Mouse (Mus musculus) limb, embryonic 15.5 days (tissue): ENCODE measurements around the gene Gpr132. TPM values are rescaled to one million over a fixed set of nuclear protein-coding genes. Genes with fewer than 3 reads are reported as not detected.
A peak's percentile ranks its signal among the peaks of the same experiment; 100 is the strongest.

Source experiments
- ATAC-seq: fragments of 200-750 bp; cut with Nextera tagmentation; 2 replicates; pipeline ENCODE4 v1.8.0; 2017; ENCODE audit warnings: low read depth, moderate TSS enrichment; ENCODE audit not compliant: insufficient number of reproducible peaks, low FRiP score, low TSS enrichment
- H3K27ac ChIP-seq: fragments of 300-500 bp; sonication (generic); 2 replicates; pipeline ENCODE4 v1.5.1; 2015; ENCODE audit warnings: moderate library complexity, mild to moderate bottlenecking, inconsistent platforms
- H3K27me3 ChIP-seq: fragments of 300-500 bp; sonication (generic); 2 replicates; pipeline ENCODE4 v1.6.1; 2015; ENCODE audit warnings: inconsistent platforms
- H3K36me3 ChIP-seq: fragments of 300-500 bp; sonication (generic); 2 replicates; pipeline ENCODE4 v1.6.1; 2015; ENCODE audit warnings: inconsistent platforms
- H3K4me1 ChIP-seq: fragments of 300-500 bp; sonication (generic); 2 replicates; pipeline ENCODE4 v1.6.1; 2015; ENCODE audit warnings: inconsistent platforms
- H3K4me2 ChIP-seq: fragments of 300-500 bp; sonication (generic); 2 replicates; pipeline ENCODE4 v1.6.1; 2015; ENCODE audit warnings: mild to moderate bottlenecking, inconsistent platforms
- H3K4me3 ChIP-seq: fragments of 300-500 bp; sonication (generic); 2 replicates; pipeline ENCODE4 v1.5.1; 2015; ENCODE audit warnings: mild to moderate bottlenecking, inconsistent platforms
- H3K9ac ChIP-seq: fragments of 300-500 bp; sonication (generic); 2 replicates; pipeline ENCODE4 v1.6.1; 2015; ENCODE audit warnings: inconsistent platforms
- H3K9me3 ChIP-seq: fragments of 300-500 bp; sonication (generic); 2 replicates; pipeline ENCODE4 v1.6.1; 2016; ENCODE audit warnings: inconsistent platforms
- WGBS: fragments of 180-500 bp; shearing (Covaris S2); methylation state at CpG from one replicate; pipeline ENCODE4 v1.1.7; 2015; 5-methylcytosine and 5-hydroxymethylcytosine counted together
- polyA plus RNA-seq: library from polyadenylated mRNA; unstranded; fragments of >200 nt; fragmentation: Nextera tagmentation; extraction: Ambion mirVana; gene quantifications from 2 replicates; pipeline ENCODE4 v1.2.1, GENCODE M21; 2015

The Gpr132 gene
- polyA plus RNA-seq, 1 experiment from 2014 or later: 0.41 TPM

GRCm38 (mm10) chr12:112813370-112813769 is 54.7 kb downstream of the Gpr132 start:
- no peak for ATAC-seq
- WGBS: 84% methylated on average over 7 of the region's 7 CpGs
- H3K4me2 ChIP-seq: no peak overlapping the region
- H3K27ac ChIP-seq: no peak overlapping the region
- H3K4me1 ChIP-seq: peaks cover 21% of the 10 kb centered on the region
- H3K27me3 ChIP-seq: no peaks in the 10 kb centered on the region; the same call in 1 of the 2 replicates
- H3K9ac ChIP-seq: no peak overlapping the region
- no peaks in the 10 kb centered on the region for H3K9me3 ChIP-seq
- no peak overlapping the region for H3K4me3 ChIP-seq
- H3K36me3 ChIP-seq: peaks cover 49% of the 10 kb centered on the region

GRCm38 (mm10) chr12:112810092-112810885 is 57.7 kb downstream of the Gpr132 start:
- Histone ChIP-seq H3K36me3 (peaks cover 21% of the 10 kb centered on the region), H3K4me3 (peak overlapping the region; percentile 73; the same call in 1 of the 2 replicates), H3K4me1 (peaks cover 25% of the 10 kb centered on the region), H3K9me3 (no peaks in the 10 kb centered on the region), H3K27ac (no peak overlapping the region), H3K4me2 (peak overlapping the region; percentile 98; the same call in 1 of the 2 replicates), H3K9ac (no peak overlapping the region), H3K27me3 (no peaks in the 10 kb centered on the region; the same call in 1 of the 2 replicates)
- 60% methylated on average over 19 of the region's 19 CpGs for WGBS
- no peak for ATAC-seq

- no peak for ATAC-seq
- peaks cover 25% of the 10 kb centered on the region for H3K4me1 ChIP-seq
- WGBS: 28% methylated on average over 8 of the region's 8 CpGs
- H3K36me3 ChIP-seq: peaks cover 17% of the 10 kb centered on the region; the same call in 1 of the 2 replicates
- no peaks in the 10 kb centered on the region for H3K9me3 ChIP-seq
- H3K9ac ChIP-seq: peak overlapping the region; percentile 47
- H3K27ac ChIP-seq: no peak overlapping the region
- no peaks in the 10 kb centered on the region; the same call in 1 of the 2 replicates for H3K27me3 ChIP-seq
- H3K4me3 ChIP-seq: peak overlapping the region; percentile 73
- H3K4me2 ChIP-seq: peak overlapping the region; percentile 98
Observed at GRCm38 (mm10) chr12:112809641-112810040, 58.4 kb downstream of the Gpr132 start.

- peaks cover 11% of the 10 kb centered on the region; the same call in 1 of the 2 replicates for H3K36me3 ChIP-seq
- under 1% methylated on average over 58 of the region's 64 CpGs for WGBS
- no peaks in the 10 kb centered on the region for H3K9me3 ChIP-seq
- peak within 1 kb of the TSS; percentile 98 for H3K4me2 ChIP-seq
- H3K27ac ChIP-seq: peak within 1 kb of the TSS; percentile 55
- peak within 1 kb of the TSS; percentile 47 for H3K9ac ChIP-seq
- ATAC-seq: peak; percentile 81
- peaks cover 27% of the 10 kb centered on the region for H3K4me1 ChIP-seq
- H3K4me3 ChIP-seq: peak within 1 kb of the TSS; percentile 73
- no peaks in the 10 kb centered on the region; the same call in 1 of the 2 replicates for H3K27me3 ChIP-seq
Observed at GRCm38 (mm10) chr12:112808587-112809364, 59.3 kb downstream of the Gpr132 start, which contains the start of gene Clba1. Gene Clba1, plus strand, starts transcription at chr12:112808937.

GRCm38 (mm10) chr12:112808212-112808586 is 59.8 kb downstream of the Gpr132 start:
- peak; percentile 3; the same call in 1 of the 2 replicates for ATAC-seq
- Histone ChIP-seq H3K9ac (0 out of 2 replicates have a peak overlapping the region, but pooled peaks have one; percentile 26), H3K27ac (peak overlapping the region; percentile 55), H3K27me3 (no peaks in the 10 kb centered on the region; the same call in 1 of the 2 replicates), H3K36me3 (peaks cover 8% of the 10 kb centered on the region; the same call in 1 of the 2 replicates), H3K4me2 (peak overlapping the region; percentile 98), H3K4me1 (peaks cover 29% of the 10 kb centered on the region), H3K4me3 (peak overlapping the region; percentile 73), H3K9me3 (no peaks in the 10 kb centered on the region)
- 68% methylated on average over 5 of the region's 5 CpGs for WGBS

- no peak overlapping the region for H3K4me2 ChIP-seq
- H3K4me1 ChIP-seq: peaks cover 29% of the 10 kb centered on the region
- H3K27me3 ChIP-seq: no peaks in the 10 kb centered on the region; the same call in 1 of the 2 replicates
Observed at GRCm38 (mm10) chr12:112807796-112808195, 60.2 kb downstream of the Gpr132 start.

GRCm38 (mm10) chr12:112806044-112806443 is 62.0 kb downstream of the Gpr132 start:
- Histone ChIP-seq H3K27ac (no peak overlapping the region), H3K36me3 (no peaks in the 10 kb centered on the region), H3K9me3 (no peaks in the 10 kb centered on the region), H3K9ac (no peak overlapping the region), H3K4me1 (peaks cover 44% of the 10 kb centered on the region), H3K4me3 (no peak overlapping the region), H3K4me2 (no peak overlapping the region), H3K27me3 (peaks cover 10% of the 10 kb centered on the region)
- no peak for ATAC-seq
- 75% methylated on average over 6 of the region's 6 CpGs for WGBS

More at GRCm38 (mm10) chr12:112807796-112808195, 60.2 kb downstream of the Gpr132 start:
- H3K9ac ChIP-seq: no peak overlapping the region
- no peaks in the 10 kb centered on the region for H3K9me3 ChIP-seq
- peaks cover 8% of the 10 kb centered on the region; the same call in 1 of the 2 replicates for H3K36me3 ChIP-seq
- no peak for ATAC-seq
- peak overlapping the region; percentile 55; the same call in 1 of the 2 replicates for H3K27ac ChIP-seq
- WGBS: 83% methylated on average over 4 of the region's 4 CpGs
- no peak overlapping the region for H3K4me3 ChIP-seq

- 39% methylated on average over 13 of the region's 13 CpGs for WGBS
- Histone ChIP-seq H3K9me3 (no peaks in the 10 kb centered on the region), H3K4me1 (peaks cover 52% of the 10 kb centered on the region), H3K4me3 (no peak overlapping the region), H3K4me2 (no peak overlapping the region), H3K9ac (no peak overlapping the region), H3K36me3 (no peaks in the 10 kb centered on the region), H3K27me3 (peaks cover 20% of the 10 kb centered on the region), H3K27ac (no peak overlapping the region)
- ATAC-seq: no peak
Observed at GRCm38 (mm10) chr12:112804046-112804445, 64.0 kb downstream of the Gpr132 start.

GRCm38 (mm10) chr12:112802917-112803316 is 65.1 kb downstream of the Gpr132 start:
- Histone ChIP-seq H3K9ac (no peak overlapping the region), H3K4me1 (peaks cover 55% of the 10 kb centered on the region), H3K4me2 (peak overlapping the region; percentile 99; the same call in 1 of the 2 replicates), H3K36me3 (no peaks in the 10 kb centered on the region), H3K27ac (no peak overlapping the region), H3K4me3 (no peak overlapping the region), H3K27me3 (peaks cover 20% of the 10 kb centered on the region), H3K9me3 (no peaks in the 10 kb centered on the region)
- 27% methylated on average over 3 of the region's 3 CpGs for WGBS
- ATAC-seq: no peak

GRCm38 (mm10) chr12:112801864-112802846 is 65.9 kb downstream of the Gpr132 start, which contains the start of gene Ahnak2:
Gene Ahnak2, minus strand, starts transcription at chr12:112802657.
- peaks cover 62% of the 10 kb centered on the region for H3K4me1 ChIP-seq
- H3K9ac ChIP-seq: peak within 1 kb of the TSS; percentile 39
- H3K27me3 ChIP-seq: peaks cover 20% of the 10 kb centered on the region
- H3K4me3 ChIP-seq: peak within 1 kb of the TSS; percentile 44
- no peak; the same call in 1 of the 2 replicates for ATAC-seq
- peak within 1 kb of the TSS; percentile 99 for H3K4me2 ChIP-seq
- no peak within 1 kb of the TSS for H3K27ac ChIP-seq
- WGBS: 5% methylated on average over 64 of the region's 69 CpGs
- no peaks in the 10 kb centered on the region for H3K9me3 ChIP-seq
- no peaks in the 10 kb centered on the region for H3K36me3 ChIP-seq
